Mouse (Mus musculus) gastrocnemius, postnatal 36 days (tissue): ENCODE measurements around the gene Cox8b. TPM values are rescaled to one million over a fixed set of nuclear protein-coding genes. Genes with fewer than 3 reads are reported as not detected.
A peak's percentile ranks its signal among the peaks of the same experiment; 100 is the strongest.

Source experiments
- DNase-seq, 2 experiments: peaks; one replicate each; pipeline ENCODE4 v3.0.0; 2022
- intact Hi-C: fragments of 180-260 bp; cut with DNase I; formaldehyde crosslinking; loops from one replicate; pipeline ENCODE4 v1.15.1; 2025
- long read RNA-seq, 2 experiments: library from polyadenylated mRNA; stranded (forward); transcript quantifications; one replicate each; pipeline ENCODE4 v2.0.0; 2021
- total RNA-seq, 2 experiments: library from RNA; stranded (reverse); gene quantifications; 2 replicates each; pipeline ENCODE4 v1.2.3; 2021

The Cox8b gene
- 1,000 to 10,000 TPM; 1,837 to 1,924 TPM for total RNA-seq
- long read RNA-seq, experiment 1, transcript Cox8b-201 (2 exons, 360 nt) = major isoform, 2,925 of 3,025 reads
- long read RNA-seq, experiment 1, partial matches to known transcripts = 65 of 3,025 reads
- long read RNA-seq, experiment 1, other reads (novel, unspliced or antisense) = 35 of 3,025 reads
- long read RNA-seq, experiment 2, transcript Cox8b-201 (2 exons, 360 nt) = major isoform, 3,516 of 3,662 reads
- long read RNA-seq, experiment 2, partial matches to known transcripts = 101 of 3,662 reads
- long read RNA-seq, experiment 2, other reads (novel, unspliced or antisense) = 45 of 3,662 reads

GRCm38 (mm10) chr7:140900220-140900619 is at the start of gene Cox8b:
TSS of gene Cox8b (minus strand) at chr7:140900446.
- DNase-seq = peak; percentile 43 to 63
- intact Hi-C loops = no loop called here

GRCm38 (mm10) chr7:140949255-140949654 is 49.0 kb upstream of the Cox8b start:
- intact Hi-C loops = no loop called here

GRCm38 (mm10) chr7:140948161-140948560 is 47.9 kb upstream of the Cox8b start:
- peak in 1 of 2 experiments; percentile 2 for DNase-seq
- intact Hi-C loops = no loop called here

More at GRCm38 (mm10) chr7:140949255-140949654, 49.0 kb upstream of the Cox8b start:
- DNase-seq = peak in 1 of 2 experiments; percentile 2

- peak in 1 of 2 experiments; percentile 3 for DNase-seq
- intact Hi-C loops = no loop called here
Measured at GRCm38 (mm10) chr7:140946980-140947379, 46.7 kb upstream of the Cox8b start.

GRCm38 (mm10) chr7:140946311-140946710 is 46.1 kb upstream of the Cox8b start:
- intact Hi-C loops = no loop called here
- DNase-seq = peak in 1 of 2 experiments; percentile 2

GRCm38 (mm10) chr7:140945247-140945646 is 45.0 kb upstream of the Cox8b start:
- peak in 1 of 2 experiments; percentile 2 for DNase-seq
- intact Hi-C loops = no loop called here

GRCm38 (mm10) chr7:140944236-140944635 is 44.0 kb upstream of the Cox8b start:
- DNase-seq = no peak
- intact Hi-C loops = no loop called here

- intact Hi-C loops = no loop called here
- no peak for DNase-seq
Measured at GRCm38 (mm10) chr7:140943356-140943755, 43.1 kb upstream of the Cox8b start.

GRCm38 (mm10) chr7:140942811-140943210 is 42.6 kb upstream of the Cox8b start:
- intact Hi-C loops = no loop called here

GRCm38 (mm10) chr7:140942341-140942740 is 42.1 kb upstream of the Cox8b start:
- no peak for DNase-seq
- intact Hi-C loops = no loop called here

More at GRCm38 (mm10) chr7:140942811-140943210, 42.6 kb upstream of the Cox8b start:
- DNase-seq = no peak

GRCm38 (mm10) chr7:140941222-140942051 is 41.2 kb upstream of the Cox8b start, which contains the start of gene Pgghg:
TSS of gene Pgghg (plus strand) at chr7:140941391.
- intact Hi-C loops = no loop called here
- peak; percentile 80 to 89 for DNase-seq

GRCm38 (mm10) chr7:140939669-140940171 is 39.5 kb upstream of the Cox8b start:
- DNase-seq = no peak
- intact Hi-C loops = no loop called here

- intact Hi-C loops = no loop called here
- DNase-seq = no peak
Measured at GRCm38 (mm10) chr7:140938896-140939295, 38.6 kb upstream of the Cox8b start.

GRCm38 (mm10) chr7:140938436-140938835 is 38.2 kb upstream of the Cox8b start:
- no peak for DNase-seq
- intact Hi-C loops = no loop called here

GRCm38 (mm10) chr7:140927181-140927580 is 26.9 kb upstream of the Cox8b start:
- intact Hi-C loops = no loop called here
- DNase-seq = no peak

GRCm38 (mm10) chr7:140923070-140923775 is 23.0 kb upstream of the Cox8b start:
- intact Hi-C loops = no loop called here
- no peak for DNase-seq

GRCm38 (mm10) chr7:140922398-140923069 is 22.3 kb upstream of the Cox8b start:
- peak in 1 of 2 experiments; percentile 47 for DNase-seq
- intact Hi-C loops = no loop called here

GRCm38 (mm10) chr7:140921225-140921975 is 21.2 kb upstream of the Cox8b start:
- intact Hi-C loops = no loop called here
- DNase-seq = no peak

GRCm38 (mm10) chr7:140920418-140921029 is 20.3 kb upstream of the Cox8b start, which contains the start of gene Nlrp6:
TSS of gene Nlrp6 (plus strand) at chr7:140920902.
- intact Hi-C loops = no loop called here
- DNase-seq = no peak
